10 mouse cellular contexts compared by ENCODE assay signal in the genomic region with DNA sequence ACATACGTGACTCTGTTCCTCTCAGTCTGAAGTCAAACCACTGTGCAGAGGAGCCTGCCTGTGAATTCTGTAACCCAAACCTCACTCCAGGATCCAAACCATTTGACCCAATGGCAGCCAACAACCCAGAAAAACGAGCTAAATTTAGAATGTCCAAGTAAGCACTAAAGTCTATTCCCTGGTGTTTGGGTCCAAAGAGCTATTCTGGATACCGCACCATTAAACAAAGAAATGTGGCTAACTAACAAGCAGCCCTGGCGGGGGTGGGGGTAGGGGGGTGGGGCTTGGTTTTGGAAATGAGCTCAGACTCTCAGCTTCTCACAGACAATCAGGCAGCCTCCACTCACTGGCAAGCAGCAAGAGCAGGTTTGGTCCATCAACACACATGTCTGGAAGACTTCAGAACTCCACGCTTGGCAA.
A peak's percentile ranks its signal among the peaks of the same experiment; 100 is the strongest.
DNase-seq lines count a peak whose midpoint lies in the region; ATAC-seq and TF ChIP-seq lines count a peak whose summit lies in the region.
"Had no signal": no experiment of that assay in that cellular context is flagged by ENCODE, and none has a peak within 500 bp of the region (broad histone marks: within the 10 kb centered on the region; RNA-seq: fewer than 3 reads in every experiment).

No protein-coding gene starts in this region.

- no peak for DNase-seq in intestine, embryonic 14.5 days (ENCODE audit: low spot score)
- no peak for DNase-seq in liver, embryonic 11.5 days (ENCODE audit: low spot score)
- no peak for DNase-seq in left cerebral cortex, adult 11 months (ENCODE audit: low spot score)
- DNase-seq in layer of hippocampus, adult 11-12 months (ENCODE audit: low spot score): no peak
- DNase-seq in left cerebral cortex, postnatal 25 days (ENCODE audit: low spot score in 2 of 2): no peak
- DNase-seq: layer of hippocampus, postnatal 36 days had no signal

- H3K27me3 ChIP-seq in intestine, embryonic 14.5 days (replicated peaks; ENCODE audit: control insufficient read depth, insufficient read depth, low read length): no peaks in the 10 kb centered on the region
- no peaks in the 10 kb centered on the region for H3K27me3 ChIP-seq in intestine, postnatal 0 days (replicated peaks; ENCODE audit: control insufficient read depth, insufficient read depth, low read length)
- no peaks in the 10 kb centered on the region for H3K27me3 ChIP-seq in forebrain, embryonic 12.5 days
- H3K27me3 ChIP-seq in heart, embryonic 15.5 days: no peaks in the 10 kb centered on the region
- H3K27me3 ChIP-seq in liver, embryonic 11.5 days (replicated peaks; ENCODE audit: control insufficient read depth, insufficient read depth, low read length): no peaks in the 10 kb centered on the region
- H3K27me3 ChIP-seq: CH12.LX had no signal

- 51% methylated on average over 5 of the region's 5 CpGs for WGBS in intestine, embryonic 14.5 days
- WGBS in intestine, postnatal 0 days: 57% methylated on average over 5 of the region's 5 CpGs
- WGBS in forebrain, embryonic 12.5 days: 32% methylated on average over 5 of the region's 5 CpGs
- WGBS in heart, embryonic 15.5 days: 43% methylated on average over 5 of the region's 5 CpGs
- 55% methylated on average over 5 of the region's 5 CpGs for WGBS in liver, embryonic 11.5 days

- H3K27ac ChIP-seq in intestine, embryonic 14.5 days (ENCODE audit: low read depth): 0 out of 2 replicates have a peak overlapping the region, but pooled peaks have one; percentile 11
- no peak overlapping the region for H3K27ac ChIP-seq in intestine, postnatal 0 days (ENCODE audit: low read depth, low read length)
- no peak overlapping the region; the same call in 1 of the 2 replicates for H3K27ac ChIP-seq in forebrain, embryonic 12.5 days
- peak overlapping the region; percentile 32; the same call in 1 of the 2 replicates for H3K27ac ChIP-seq in heart, embryonic 15.5 days
- no peak overlapping the region for H3K27ac ChIP-seq in liver, embryonic 11.5 days (ENCODE audit: low read depth, low read length)

- peaks cover 6% of the 10 kb centered on the region for H3K4me1 ChIP-seq in intestine, embryonic 14.5 days (replicated peaks; ENCODE audit: control insufficient read depth, insufficient read depth, low read length)
- no peaks in the 10 kb centered on the region for H3K4me1 ChIP-seq in intestine, postnatal 0 days (replicated peaks; ENCODE audit: control insufficient read depth, insufficient read depth, low read length)
- H3K4me1 ChIP-seq in forebrain, embryonic 12.5 days: peaks cover 24% of the 10 kb centered on the region
- H3K4me1 ChIP-seq in heart, embryonic 15.5 days (replicated peaks): peaks cover 16% of the 10 kb centered on the region
- H3K4me1 ChIP-seq in liver, embryonic 11.5 days (replicated peaks; ENCODE audit: control insufficient read depth, insufficient read depth, low read length): no peaks in the 10 kb centered on the region; the same call in 1 of the 2 replicates

- no peaks in the 10 kb centered on the region for H3K9me3 ChIP-seq in intestine, embryonic 14.5 days (ENCODE audit: control insufficient read depth, low read length)
- H3K9me3 ChIP-seq in intestine, postnatal 0 days (ENCODE audit: control insufficient read depth): no peaks in the 10 kb centered on the region
- no peaks in the 10 kb centered on the region for H3K9me3 ChIP-seq in forebrain, embryonic 12.5 days
- no peaks in the 10 kb centered on the region for H3K9me3 ChIP-seq in heart, embryonic 15.5 days (replicated peaks)
- no peaks in the 10 kb centered on the region for H3K9me3 ChIP-seq in liver, embryonic 11.5 days (ENCODE audit: control insufficient read depth, low read length)

- TF ChIP-seq CTCF in intestine, postnatal 0 days (IDR thresholded peaks at IDR 0.05; ENCODE audit: low read depth): no peak

- ATAC-seq in intestine, embryonic 14.5 days (replicated peaks; ENCODE audit: low FRiP score, low TSS enrichment, low read depth): no peak
- no peak for ATAC-seq in intestine, postnatal 0 days
- peak; percentile 45; the same call in 1 of the 2 replicates for ATAC-seq in forebrain, embryonic 12.5 days (ENCODE audit: low FRiP score)
- ATAC-seq in heart, embryonic 15.5 days (replicated peaks; ENCODE audit: insufficient number of reproducible peaks, insufficient read depth, low FRiP score, low read depth): 0 out of 2 replicates have a peak, but pooled peaks have one; percentile 18
- 0 out of 2 replicates have a peak, but pooled peaks have one; percentile 29 for ATAC-seq in liver, embryonic 11.5 days (replicated peaks; ENCODE audit: low FRiP score)

- H3K4me2 ChIP-seq in intestine, embryonic 14.5 days (ENCODE audit: low read length): no peak overlapping the region
- H3K4me2 ChIP-seq in intestine, postnatal 0 days (replicated peaks; ENCODE audit: low read depth): no peak overlapping the region
- H3K4me2 ChIP-seq in forebrain, embryonic 12.5 days: no peak overlapping the region
- H3K4me2 ChIP-seq in heart, embryonic 15.5 days: no peak overlapping the region
- H3K4me2 ChIP-seq in liver, embryonic 11.5 days: no peak overlapping the region

- H3K4me3 ChIP-seq in intestine, embryonic 14.5 days (ENCODE audit: low read depth, low read length): no peak overlapping the region
- H3K4me3 ChIP-seq in intestine, postnatal 0 days (ENCODE audit: low read depth, low read length): no peak overlapping the region
- no peak overlapping the region for H3K4me3 ChIP-seq in forebrain, embryonic 12.5 days (replicated peaks)
- H3K4me3 ChIP-seq in heart, embryonic 15.5 days: no peak overlapping the region
- H3K4me3 ChIP-seq in liver, embryonic 11.5 days (ENCODE audit: low read depth, low read length): no peak overlapping the region

- no peaks in the 10 kb centered on the region for H3K36me3 ChIP-seq in intestine, embryonic 14.5 days (ENCODE audit: control insufficient read depth, insufficient read depth, low read length)
- H3K36me3 ChIP-seq in intestine, postnatal 0 days (ENCODE audit: control insufficient read depth, insufficient read depth): no peaks in the 10 kb centered on the region
- H3K36me3 ChIP-seq in forebrain, embryonic 12.5 days (replicated peaks): no peaks in the 10 kb centered on the region
- H3K36me3 ChIP-seq in heart, embryonic 15.5 days: no peaks in the 10 kb centered on the region
- H3K36me3 ChIP-seq in liver, embryonic 11.5 days (ENCODE audit: control insufficient read depth, insufficient read depth, low read length): no peaks in the 10 kb centered on the region

- intact Hi-C loops in left cerebral cortex, postnatal 25 days (cut with DNase I): no loop called here

- H3K9ac ChIP-seq in intestine, embryonic 14.5 days (ENCODE audit: low read length): no peak overlapping the region
- H3K9ac ChIP-seq in intestine, postnatal 0 days (ENCODE audit: low read depth, low read length): no peak overlapping the region
- no peak overlapping the region for H3K9ac ChIP-seq in forebrain, embryonic 12.5 days
- no peak overlapping the region for H3K9ac ChIP-seq in heart, embryonic 15.5 days
- H3K9ac ChIP-seq in liver, embryonic 11.5 days (ENCODE audit: low read depth, low read length): no peak overlapping the region

Comparison
In these comparisons a context has a peak if more than half of its experiments do, and no peak if none do; other contexts are left out.
1. H3K27ac ChIP-seq: peak in intestine, embryonic 14.5 days (single experiment) and heart, embryonic 15.5 days (single experiment); none in intestine, postnatal 0 days (single experiment), forebrain, embryonic 12.5 days (single experiment) and liver, embryonic 11.5 days (single experiment).
2. ATAC-seq: peak in forebrain, embryonic 12.5 days (single experiment), heart, embryonic 15.5 days (single experiment) and liver, embryonic 11.5 days (single experiment); none in intestine, embryonic 14.5 days (single experiment) and intestine, postnatal 0 days (single experiment).